In the genomic region with DNA sequence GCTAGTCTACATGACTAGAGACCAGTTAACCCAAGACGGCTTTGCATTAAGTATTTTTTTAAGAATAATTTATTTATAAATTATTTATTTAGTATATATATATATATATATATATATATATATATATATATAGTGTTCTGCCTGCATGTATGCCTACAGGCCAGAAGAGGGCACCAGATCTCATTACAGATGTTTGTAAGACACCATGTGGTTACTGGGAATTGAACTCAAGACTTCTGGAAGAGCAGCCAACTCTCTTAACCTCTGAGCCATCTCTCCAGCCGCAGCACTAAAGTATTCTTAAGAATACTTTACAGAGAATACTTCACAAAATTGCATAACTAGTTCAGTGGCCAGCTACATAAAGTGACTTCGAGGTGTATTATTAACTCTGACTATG, we compare ENCODE assay signal across 14 mouse cellular contexts. TPM values are rescaled to one million over a fixed set of nuclear protein-coding genes. Genes with fewer than 3 reads are reported as not detected.
DNase-seq lines count a peak whose midpoint lies in the region; ATAC-seq and TF ChIP-seq lines count a peak whose summit lies in the region.
"Had no signal": no experiment of that assay in that cellular context is flagged by ENCODE, and none has a peak within 500 bp of the region (broad histone marks: within the 10 kb centered on the region; RNA-seq: fewer than 3 reads in every experiment).

No protein-coding gene starts in this region.

- no peaks in the 10 kb centered on the region for H3K4me1 ChIP-seq in liver, postnatal 0 days (ENCODE audit: insufficient read depth)
- H3K4me1 ChIP-seq in liver, embryonic 12.5 days, result no peaks in the 10 kb centered on the region
- H3K4me1 ChIP-seq: liver, embryonic 13.5 days had no signal

- no peaks in the 10 kb centered on the region for H3K27me3 ChIP-seq in liver, postnatal 0 days (ENCODE audit: insufficient read depth, low read length)
- no peaks in the 10 kb centered on the region for H3K27me3 ChIP-seq in liver, embryonic 12.5 days (replicated peaks)
- H3K27me3 ChIP-seq: liver, embryonic 13.5 days had no signal

- WGBS in liver, postnatal 0 days (ENCODE audit: insufficient replicate concordance), result 69% methylated on average over 3 of the region's 3 CpGs
- 58% methylated on average over 3 of the region's 3 CpGs for WGBS in liver, embryonic 12.5 days (ENCODE audit: insufficient replicate concordance)

- H3K4me2 ChIP-seq in liver, postnatal 0 days (ENCODE audit: low read depth, low read length), result no peak overlapping the region
- no peak overlapping the region for H3K4me2 ChIP-seq in liver, embryonic 12.5 days
- H3K4me2 ChIP-seq: liver, embryonic 13.5 days had no signal

- H3K9ac ChIP-seq in liver, postnatal 0 days (replicated peaks), result no peak overlapping the region
- H3K9ac ChIP-seq in liver, embryonic 12.5 days, result no peak overlapping the region
- H3K9ac ChIP-seq: liver, embryonic 13.5 days had no signal

- no peaks in the 10 kb centered on the region for H3K9me3 ChIP-seq in liver, postnatal 0 days (ENCODE audit: low read length)
- no peaks in the 10 kb centered on the region for H3K9me3 ChIP-seq in liver, embryonic 12.5 days (replicated peaks)
- H3K9me3 ChIP-seq: liver, embryonic 13.5 days had no signal

- no peaks in the 10 kb centered on the region for H3K36me3 ChIP-seq in liver, postnatal 0 days (replicated peaks; ENCODE audit: insufficient read depth, low read length)
- H3K36me3 ChIP-seq in liver, embryonic 12.5 days, result no peaks in the 10 kb centered on the region
- H3K36me3 ChIP-seq: liver, embryonic 13.5 days had no signal

- TF ChIP-seq EP300 in liver, postnatal 0 days (IDR thresholded peaks at IDR 0.05; ENCODE audit: low read depth), result no peak

- no peak for ATAC-seq in liver, postnatal 0 days
- ATAC-seq in liver, embryonic 12.5 days, result no peak
- no peak for ATAC-seq in erythroid progenitor cell, adult 5-6 weeks (replicated peaks; ENCODE audit: low FRiP score, poor library complexity, severe bottlenecking)

- no peak overlapping the region for H3K4me3 ChIP-seq in liver, postnatal 0 days (ENCODE audit: low read depth, low read length)
- no peak overlapping the region for H3K4me3 ChIP-seq in liver, embryonic 12.5 days
- H3K4me3 ChIP-seq: erythroblast, embryonic 14.5 days; liver, embryonic 13.5 days had no signal

- H3K27ac ChIP-seq in liver, postnatal 0 days (ENCODE audit: low read depth), result no peak overlapping the region
- H3K27ac ChIP-seq in liver, embryonic 12.5 days, result no peak overlapping the region
- H3K27ac ChIP-seq: liver, embryonic 13.5 days had no signal

- intact Hi-C loops in left cerebral cortex, postnatal 25 days (cut with DNase I), result no loop called here

- DNase-seq in embryo, embryonic 11 days, result peak; percentile 28
- no peak for DNase-seq in embryo, embryonic 10 days (ENCODE audit: low spot score)
- DNase-seq in liver, postnatal 0 days, result no peak
- peak; percentile 36 for DNase-seq in A20 (ENCODE audit: low read depth, low spot score)
- peak; percentile 26 for DNase-seq in brain, adult 2 months (ENCODE audit: low read depth, low spot score)
- no peak for DNase-seq in left cerebral cortex, postnatal 25 days (ENCODE audit: low spot score in 2 of 2)
- DNase-seq: adrenal gland, postnatal 36 days; cerebellum, adult 11 months; kidney, postnatal 4 days; liver, embryonic 13.5 days; spleen, adult 18-20 months had no signal

- TF ChIP-seq CTCF in liver, postnatal 0 days (IDR thresholded peaks at IDR 0.05; ENCODE audit: low read depth), result peak; percentile 47

RNA-seq across cellular contexts. Expression of gene Smpd1, which starts 20.0 kb away (rescaled TPM):
- 21.6 and 24.0 TPM in 2 replicates for polyA plus RNA-seq in liver, postnatal 0 days (2015; fragmentation: Nextera tagmentation; extraction: Ambion mirVana)
- 27.6 and 28.7 TPM in 2 replicates for polyA plus RNA-seq in liver, embryonic 12.5 days (2016; fragmentation: Nextera tagmentation; extraction: Ambion mirVana)
- 100 to 1,000 TPM; 103 to 111 TPM for total RNA-seq in left cerebral cortex, postnatal 25 days (2021)
- total RNA-seq in erythroid progenitor cell, adult 5-6 weeks (2015; ENCODE audit: low replicate concordance), result 7.5 and 13.3 TPM in 2 replicates
- total RNA-seq in erythroid progenitor cell, adult 5-6 weeks (2017; ENCODE audit: low replicate concordance), result 9.5 and 13.1 TPM in 2 replicates

RNA-seq across cellular contexts. Expression of gene Apbb1, which starts 47.3 kb away (rescaled TPM):
- polyA plus RNA-seq in liver, postnatal 0 days (2015; fragmentation: Nextera tagmentation; extraction: Ambion mirVana), result 0.92 and 0.94 TPM in 2 replicates
- 6.3 and 6.7 TPM in 2 replicates for polyA plus RNA-seq in liver, embryonic 12.5 days (2016; fragmentation: Nextera tagmentation; extraction: Ambion mirVana)
- total RNA-seq in left cerebral cortex, postnatal 25 days (2021), result 100 to 1,000 TPM; 433 to 466 TPM
- not detected in 2 replicates for total RNA-seq in erythroid progenitor cell, adult 5-6 weeks (2015; ENCODE audit: low replicate concordance)
- 7.3 TPM in 1 of 2 replicates, not detected in the other for total RNA-seq in erythroid progenitor cell, adult 5-6 weeks (2017; ENCODE audit: low replicate concordance)

RNA-seq across cellular contexts. Expression of gene Cavin3, which starts 52.1 kb away (rescaled TPM):
- polyA plus RNA-seq in liver, postnatal 0 days (2015; fragmentation: Nextera tagmentation; extraction: Ambion mirVana), result 4.5 and 4.7 TPM in 2 replicates
- polyA plus RNA-seq in liver, embryonic 12.5 days (2016; fragmentation: Nextera tagmentation; extraction: Ambion mirVana), result 8.3 and 8.9 TPM in 2 replicates
- 10 to 100 TPM; 20.8 to 22.6 TPM for total RNA-seq in left cerebral cortex, postnatal 25 days (2021)
- total RNA-seq in erythroid progenitor cell, adult 5-6 weeks (2015; ENCODE audit: low replicate concordance), result not detected in 2 replicates
- total RNA-seq in erythroid progenitor cell, adult 5-6 weeks (2017; ENCODE audit: low replicate concordance), result not detected in 2 replicates

Comparison
In these comparisons a context has a peak if more than half of its experiments do, and no peak if none do; other contexts are left out.
1. DNase-seq: peak in embryo, embryonic 11 days (single experiment), A20 (single experiment) and brain, adult 2 months (single experiment); none in embryo, embryonic 10 days (single experiment), liver, postnatal 0 days (single experiment) and left cerebral cortex, postnatal 25 days (0 of 2).
2. RNA of gene Smpd1, which starts 20.0 kb away (total RNA-seq): 103 to 111 TPM in left cerebral cortex, postnatal 25 days; 7.5 to 13.3 TPM in erythroid progenitor cell, adult 5-6 weeks; every median in the first group is over 4 times any median in the second.
3. RNA of gene Apbb1, which starts 47.3 kb away (total RNA-seq): 433 to 466 TPM in left cerebral cortex, postnatal 25 days; 7.3 TPM in erythroid progenitor cell, adult 5-6 weeks; every median in the first group is over 10 times any median in the second.
4. RNA of gene Cavin3, which starts 52.1 kb away (total RNA-seq): 20.8 to 22.6 TPM in left cerebral cortex, postnatal 25 days; not detected in erythroid progenitor cell, adult 5-6 weeks; every median in the first group is over 10 times any median in the second.